Mouse (Mus musculus) liver, embryonic 16.5 days (tissue): ENCODE measurements around the gene Apol11a. TPM values are rescaled to one million over a fixed set of nuclear protein-coding genes. Genes with fewer than 3 reads are reported as not detected.
"Not testable (repeated sequence)": the region's sequence is repeated elsewhere in the genome, so short reads cannot be mapped to it uniquely, and the experiment has no call there.

Source experiments
- ATAC-seq: fragments of 200-750 bp; cut with Nextera tagmentation; 2 replicates; pipeline ENCODE4 v1.8.0; 2017; ENCODE audit warnings: low read depth, mild to moderate bottlenecking, moderate number of reproducible peaks, moderate library complexity
- H3K27ac ChIP-seq: fragments of 300-500 bp; sonication (generic); 2 replicates; pipeline ENCODE4 v1.5.1; 2014; ENCODE audit warnings: mild to moderate bottlenecking, low read length
- H3K27me3 ChIP-seq: fragments of 300-500 bp; sonication (generic); 2 replicates; pipeline ENCODE4 v1.6.1; 2014; ENCODE audit warnings: low read depth, low read length, mixed read lengths; ENCODE audit not compliant: control insufficient read depth, insufficient read depth
- H3K36me3 ChIP-seq: fragments of 300-500 bp; sonication (generic); 2 replicates; pipeline ENCODE4 v1.6.1; 2014; ENCODE audit warnings: mild to moderate bottlenecking; ENCODE audit not compliant: control insufficient read depth, insufficient read depth
- H3K4me1 ChIP-seq: fragments of 300-500 bp; sonication (generic); 2 replicates; pipeline ENCODE4 v1.6.1; 2014; ENCODE audit warnings: low read depth, low read length, mixed read lengths; ENCODE audit not compliant: control insufficient read depth
- H3K4me2 ChIP-seq: fragments of 300-500 bp; sonication (generic); 2 replicates; pipeline ENCODE4 v1.6.1; 2014; ENCODE audit warnings: low read depth, low read length, mixed read lengths
- H3K4me3 ChIP-seq: fragments of 300-500 bp; sonication (generic); 2 replicates; pipeline ENCODE4 v1.5.1; 2014; ENCODE audit warnings: low read depth, mild to moderate bottlenecking, low read length
- H3K9ac ChIP-seq: fragments of 300-500 bp; sonication (generic); 2 replicates; pipeline ENCODE4 v1.6.1; 2014; ENCODE audit warnings: low read depth, low read length
- H3K9me3 ChIP-seq: fragments of 300-500 bp; sonication (generic); replicated peaks from 2 replicates; pipeline ENCODE4 v1.6.1; 2016; ENCODE audit warnings: low read length; ENCODE audit not compliant: control insufficient read depth
- WGBS: fragments of 180-500 bp; shearing (Covaris S2); extraction: QIAGEN DNeasy Blood & Tissue Kit; methylation state at CpG from one replicate; pipeline ENCODE4 v1.1.7; 2014; ENCODE audit not compliant: insufficient replicate concordance; 5-methylcytosine and 5-hydroxymethylcytosine counted together
- polyA plus RNA-seq: library from polyadenylated mRNA; unstranded; fragments of >200 nt; fragmentation: Nextera tagmentation; extraction: Ambion mirVana; gene quantifications from 2 replicates; pipeline ENCODE4 v1.2.1, GENCODE M21; 2015

Gene Apol11a
- 0.09 and 0.11 TPM in 2 replicates for polyA plus RNA-seq

- H3K9ac ChIP-seq, H3K4me3 ChIP-seq, H3K36me3 ChIP-seq, H3K27me3 ChIP-seq, H3K4me2 ChIP-seq, H3K4me1 ChIP-seq, H3K27ac ChIP-seq, ATAC-seq, H3K9me3 ChIP-seq: not testable (repeated sequence)
These were observed at the start of gene Apol11a for GRCm38 (mm10) chr15:77507966-77508365. Gene Apol11a (plus strand): TSS chr15:77508271.

- not testable (repeated sequence) for H3K4me1 ChIP-seq, H3K27me3 ChIP-seq, H3K36me3 ChIP-seq, H3K4me2 ChIP-seq, H3K9ac ChIP-seq, H3K9me3 ChIP-seq, ATAC-seq, H3K4me3 ChIP-seq, H3K27ac ChIP-seq
- 47% methylated on average over 7 of the region's 7 CpGs for WGBS
These were observed 33.2 kb upstream of the Apol11a start for GRCm38 (mm10) chr15:77474699-77475390.

GRCm38 (mm10) chr15:77476693-77477092, 31.4 kb upstream of the Apol11a start, which contains the start of gene Apol10a:
Gene Apol10a (plus strand): TSS chr15:77477047.
- not testable (repeated sequence) for H3K9ac ChIP-seq, H3K9me3 ChIP-seq, H3K36me3 ChIP-seq, H3K27ac ChIP-seq, H3K4me2 ChIP-seq, H3K4me1 ChIP-seq, H3K27me3 ChIP-seq, H3K4me3 ChIP-seq, ATAC-seq
- 41% methylated on average over 2 of the region's 2 CpGs for WGBS

GRCm38 (mm10) chr15:77482140-77482794, 25.8 kb upstream of the Apol11a start:
- no peak overlapping the region for H3K27ac ChIP-seq
- no peaks in the 10 kb centered on the region for H3K27me3 ChIP-seq
- no peak for ATAC-seq
- no peak overlapping the region for H3K4me2 ChIP-seq
- no peaks in the 10 kb centered on the region for H3K36me3 ChIP-seq
- H3K9ac ChIP-seq: no peak overlapping the region
- H3K4me1 ChIP-seq: no peaks in the 10 kb centered on the region
- no peaks in the 10 kb centered on the region for H3K9me3 ChIP-seq
- 50% methylated on average over 4 of the region's 4 CpGs for WGBS
- no peak overlapping the region for H3K4me3 ChIP-seq

- no CpG with 5 or more reads among the region's 1 CpGs for WGBS
- not testable (repeated sequence) for H3K4me2 ChIP-seq, H3K27me3 ChIP-seq, ATAC-seq, H3K9me3 ChIP-seq, H3K36me3 ChIP-seq, H3K4me1 ChIP-seq, H3K27ac ChIP-seq, H3K4me3 ChIP-seq, H3K9ac ChIP-seq
These were observed 14.9 kb upstream of the Apol11a start for GRCm38 (mm10) chr15:77493181-77493580.

GRCm38 (mm10) chr15:77494694-77495093, 13.4 kb upstream of the Apol11a start:
- H3K4me2 ChIP-seq, H3K27ac ChIP-seq, H3K4me3 ChIP-seq, H3K36me3 ChIP-seq, H3K27me3 ChIP-seq, H3K4me1 ChIP-seq, ATAC-seq, H3K9ac ChIP-seq, H3K9me3 ChIP-seq: not testable (repeated sequence)
- WGBS: 27% methylated on average over 1 of the region's 1 CpGs

GRCm38 (mm10) chr15:77520596-77520995, 12.5 kb downstream of the Apol11a start:
- not testable (repeated sequence) for H3K4me2 ChIP-seq, H3K27ac ChIP-seq, H3K9me3 ChIP-seq, H3K4me3 ChIP-seq, H3K36me3 ChIP-seq, ATAC-seq, H3K9ac ChIP-seq, H3K4me1 ChIP-seq, H3K27me3 ChIP-seq
- WGBS: 38% methylated on average over 4 of the region's 4 CpGs

GRCm38 (mm10) chr15:77523186-77523843, 15.2 kb downstream of the Apol11a start:
- H3K9me3 ChIP-seq, H3K4me1 ChIP-seq, H3K36me3 ChIP-seq, H3K4me3 ChIP-seq, H3K9ac ChIP-seq, H3K27me3 ChIP-seq, H3K4me2 ChIP-seq, ATAC-seq, H3K27ac ChIP-seq: not testable (repeated sequence)
- WGBS: 10% methylated on average over 6 of the region's 6 CpGs

GRCm38 (mm10) chr15:77533216-77533615, 25.1 kb downstream of the Apol11a start, which contains the start of gene Apol7c:
Gene Apol7c (minus strand): TSS chr15:77533316.
- no peaks in the 10 kb centered on the region for H3K9me3 ChIP-seq
- no peaks in the 10 kb centered on the region for H3K36me3 ChIP-seq
- no peaks in the 10 kb centered on the region for H3K4me1 ChIP-seq
- no peak within 1 kb of the TSS for H3K9ac ChIP-seq
- no peaks in the 10 kb centered on the region for H3K27me3 ChIP-seq
- no peak within 1 kb of the TSS for H3K27ac ChIP-seq
- no peak within 1 kb of the TSS for H3K4me2 ChIP-seq
- no peak for ATAC-seq
- H3K4me3 ChIP-seq: no peak within 1 kb of the TSS
